Mouse (Mus musculus) ES-Bruce4 (cell line): ENCODE measurements at regions not wholly inside any gene's neighbourhood (a gene's known extent, or its start where the extent isn't known, plus 50 kb on each side); places are given as distances from the start of the nearest gene placed in this dataset.

Experiments used
- H3K27ac ChIP-seq: 2 replicates; pipeline ENCODE4 v1.5.1; 2012; ENCODE audit warnings: low read length, inconsistent platforms; ENCODE audit not compliant: insufficient read depth
- H3K27me3 ChIP-seq: 2 replicates; pipeline ENCODE4 v1.6.1; 2012; ENCODE audit warnings: mild to moderate bottlenecking, low read length, inconsistent platforms; ENCODE audit not compliant: control insufficient read depth, poor library complexity, insufficient read depth, severe bottlenecking
- H3K36me3 ChIP-seq: 2 replicates; pipeline ENCODE4 v1.6.1; 2012; ENCODE audit warnings: inconsistent platforms, mild to moderate bottlenecking, low read length, moderate library complexity; ENCODE audit not compliant: control insufficient read depth, poor library complexity, insufficient read depth, severe bottlenecking
- H3K4me1 ChIP-seq: one replicate; pipeline ENCODE4 v1.8.1; 2011; ENCODE audit warnings: low read length; ENCODE audit not compliant: control insufficient read depth, insufficient read depth
- H3K4me3 ChIP-seq: 2 replicates; pipeline ENCODE4 v1.5.1; 2011; ENCODE audit warnings: low read depth, mild to moderate bottlenecking, low read length
- H3K9ac ChIP-seq: 2 replicates; pipeline ENCODE4 v1.6.1; 2012; ENCODE audit warnings: low read depth, mild to moderate bottlenecking, inconsistent platforms; ENCODE audit not compliant: poor library complexity, severe bottlenecking
- H3K9me3 ChIP-seq: replicated peaks from 2 replicates; pipeline ENCODE4 v1.6.1; 2012; ENCODE audit warnings: mild to moderate bottlenecking, low read length, inconsistent platforms; ENCODE audit not compliant: control insufficient read depth, poor library complexity, insufficient read depth, severe bottlenecking
- CTCF ChIP-seq: IDR thresholded peaks from one replicate; pipeline ENCODE4 v1.8.1; 2011; ENCODE audit warnings: low read depth, low read length
- EP300 ChIP-seq: IDR thresholded peaks from 2 replicates; pipeline ENCODE4 v1.6.1; 2011; ENCODE audit warnings: low read depth, low read length; ENCODE audit not compliant: insufficient read depth
- POLR2A ChIP-seq: IDR thresholded peaks from one replicate; pipeline ENCODE4 v1.8.1; 2011; ENCODE audit warnings: low read length; ENCODE audit not compliant: insufficient read depth

DNA sequence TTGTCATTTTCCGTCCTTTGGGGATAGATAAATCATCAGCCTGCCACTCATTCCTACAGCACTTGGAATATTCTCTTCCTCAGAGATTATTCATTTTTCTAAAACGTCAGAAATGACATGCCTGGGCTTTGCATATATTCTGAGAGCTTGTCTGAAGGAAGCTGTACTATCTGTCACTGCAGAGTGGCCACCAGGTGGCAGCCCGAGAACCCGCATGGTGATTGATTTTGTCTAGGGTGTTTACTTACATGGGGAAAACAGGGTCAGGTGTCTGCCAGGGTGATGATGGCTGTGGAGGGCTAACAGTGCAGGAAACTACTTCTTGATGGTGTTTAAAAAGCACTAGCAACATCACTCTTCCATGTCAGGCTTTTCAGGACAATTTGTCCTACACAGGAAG, 80.7 kb upstream of the 4933412E24Rik start:
- no peaks in the 10 kb centered on the region for H3K36me3 ChIP-seq
- H3K4me1 ChIP-seq = no peaks in the 10 kb centered on the region
- H3K9me3 ChIP-seq = no peaks in the 10 kb centered on the region
- H3K4me3 ChIP-seq = no peak overlapping the region
- no peak overlapping the region for H3K9ac ChIP-seq
- no peaks in the 10 kb centered on the region for H3K27me3 ChIP-seq
- no peak overlapping the region for H3K27ac ChIP-seq
- peak; percentile 73 for TF ChIP-seq CTCF
- TF ChIP-seq EP300 = no peak

DNA sequence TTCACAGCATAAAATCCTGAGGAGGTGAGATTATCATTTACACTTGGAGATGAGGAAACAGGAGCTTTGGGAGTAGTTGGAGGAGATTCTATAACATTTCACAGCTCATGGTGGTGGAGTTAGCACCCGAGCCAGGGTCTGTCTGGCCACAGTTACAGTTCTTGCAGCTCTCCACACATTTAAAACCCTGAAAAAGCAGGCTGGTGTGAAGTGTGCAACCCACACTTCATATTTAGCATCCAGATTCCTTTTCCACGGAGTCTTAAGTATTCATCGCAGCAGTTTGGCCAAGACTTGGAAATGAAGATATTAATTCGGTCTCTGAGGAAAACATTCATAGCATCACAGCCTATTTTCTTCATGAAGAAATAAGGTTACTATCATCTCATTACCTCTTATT, 79.7 kb upstream of the 4933412E24Rik start:
- Histone ChIP-seq H3K36me3 (no peaks in the 10 kb centered on the region), H3K4me3 (no peak overlapping the region), H3K27me3 (no peaks in the 10 kb centered on the region), H3K9me3 (no peaks in the 10 kb centered on the region), H3K9ac (no peak overlapping the region), H3K27ac (no peak overlapping the region), H3K4me1 (no peaks in the 10 kb centered on the region)
- TF ChIP-seq EP300 (no peak), CTCF (no peak), POLR2A (no peak)

DNA sequence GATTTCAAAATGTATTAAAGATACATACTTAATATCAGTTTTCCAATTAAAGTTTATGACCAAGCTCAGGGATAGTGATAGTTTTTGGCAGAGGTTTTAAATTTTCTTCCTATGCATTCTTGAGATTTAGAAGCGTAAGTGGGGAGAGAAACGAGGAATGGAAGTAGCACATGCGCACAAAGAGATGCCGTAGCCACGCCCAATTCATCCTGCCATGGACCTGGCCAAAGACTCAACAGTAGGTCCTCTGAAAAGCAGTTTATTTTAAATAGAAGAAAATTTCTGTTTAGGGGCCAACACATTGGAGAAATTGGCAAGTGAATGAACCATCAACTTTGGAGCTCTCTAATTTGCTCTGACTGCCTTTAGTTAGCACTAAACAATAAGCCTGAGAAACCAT, 73.5 kb upstream of the 4933412E24Rik start:
- H3K4me3 ChIP-seq = no peak overlapping the region
- no peaks in the 10 kb centered on the region for H3K9me3 ChIP-seq
- no peaks in the 10 kb centered on the region for H3K36me3 ChIP-seq
- no peaks in the 10 kb centered on the region for H3K4me1 ChIP-seq
- no peaks in the 10 kb centered on the region for H3K27me3 ChIP-seq
- TF ChIP-seq CTCF (no peak), POLR2A (no peak), EP300 (no peak)
- H3K27ac ChIP-seq = no peak overlapping the region
- H3K9ac ChIP-seq = no peak overlapping the region

DNA sequence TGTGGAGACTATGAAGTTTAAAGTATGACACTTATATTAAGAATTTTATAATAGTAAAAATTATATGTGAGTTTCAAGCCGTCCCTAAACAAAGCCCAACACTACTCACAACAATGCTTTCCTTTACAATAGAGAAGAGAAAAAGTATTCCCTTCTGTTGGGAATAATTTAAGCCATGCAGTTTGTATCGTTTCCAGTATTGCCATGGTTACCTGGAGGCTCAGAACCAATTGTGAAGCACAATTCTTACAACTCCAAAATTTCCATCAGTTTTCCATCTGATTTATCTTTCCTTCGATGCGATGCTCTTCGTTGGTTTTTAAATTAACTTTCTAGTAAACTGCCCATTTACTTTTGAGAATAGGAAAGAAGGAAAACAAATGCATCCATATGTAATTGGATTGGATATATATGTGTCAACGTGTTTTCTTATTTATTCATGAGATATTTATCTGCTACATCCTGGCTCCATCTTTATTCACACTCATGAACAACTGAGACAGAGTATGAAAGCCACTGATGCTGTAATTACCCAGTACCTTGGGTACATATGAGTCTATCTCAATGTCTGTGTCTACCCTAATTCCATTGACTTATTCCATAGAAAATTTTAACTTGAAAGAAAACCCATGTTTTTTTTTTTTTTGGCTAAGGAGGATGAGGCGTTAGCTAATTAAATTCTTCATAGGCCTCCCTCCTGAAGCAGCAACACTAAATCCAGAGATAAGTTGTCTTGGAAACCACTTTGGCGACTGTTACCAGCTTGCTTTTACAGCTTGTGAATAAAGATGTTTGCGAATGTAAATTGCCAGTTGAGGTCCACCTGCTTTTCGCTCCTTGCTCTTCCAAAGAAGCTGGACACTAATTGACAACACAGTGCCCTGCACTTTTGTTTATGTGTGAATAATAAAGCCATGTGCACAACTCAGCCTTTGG, 72.8 kb upstream of the 4933412E24Rik start:
- H3K27ac ChIP-seq = no peak overlapping the region
- H3K36me3 ChIP-seq = no peaks in the 10 kb centered on the region
- H3K4me3 ChIP-seq = no peak overlapping the region
- no peak overlapping the region for H3K9ac ChIP-seq
- no peaks in the 10 kb centered on the region for H3K27me3 ChIP-seq
- H3K4me1 ChIP-seq = no peaks in the 10 kb centered on the region
- TF ChIP-seq POLR2A (no peak), EP300 (no peak), CTCF (no peak)
- no peaks in the 10 kb centered on the region for H3K9me3 ChIP-seq
